Mouse (Mus musculus): ENCODE measurements around the gene Zfp871.

- TF ChIP-seq POLR2AphosphoS5 (IDR thresholded peaks at IDR 0.05; ENCODE audit: insufficient replicate concordance, low read depth, low read length) (no peak), CTCF (IDR thresholded peaks at IDR 0.05; ENCODE audit: low read depth, low read length) (no peak), TAL1 (conservative IDR thresholded peaks at IDR 0.05; ENCODE audit: low read depth, low read length) (no peak), GATA2 (IDR thresholded peaks at IDR 0.05; ENCODE audit: borderline replicate concordance, low read depth, low read length) (no peak), GATA1 (IDR thresholded peaks at IDR 0.05; ENCODE audit: borderline replicate concordance, low read length) (no peak)
These were observed 522 bp downstream of the Zfp871 start for GRCm38 (mm10) chr17:32787436-32788093.

Measured in G1E (cell line).